In the genomic region with DNA sequence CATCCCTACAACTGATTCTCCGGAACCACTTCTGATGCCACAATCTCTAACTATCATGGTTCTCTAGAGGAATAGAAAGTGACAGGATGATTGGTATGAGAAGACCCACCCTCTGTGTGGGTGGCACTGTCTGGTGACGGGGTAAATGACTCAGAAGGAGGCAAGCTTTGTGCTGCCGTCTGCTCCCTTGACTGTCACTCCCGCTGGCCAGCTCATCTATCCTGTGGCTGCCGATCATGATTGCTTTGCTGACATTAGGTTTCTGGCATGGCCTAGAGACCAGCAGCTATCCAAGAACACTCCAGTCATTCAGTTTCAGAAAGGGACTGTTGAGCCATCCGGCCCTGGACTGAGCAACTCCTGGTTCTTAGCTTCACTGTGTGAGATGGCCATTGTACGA, we compare ENCODE assay signal across 25 mouse cellular contexts.
DNase-seq lines count a peak whose midpoint lies in the region; ATAC-seq lines count a peak whose summit lies in the region.
"Had no signal": no experiment of that assay in that cellular context is flagged by ENCODE, and none has a peak within 500 bp of the region (broad histone marks: within the 10 kb centered on the region; RNA-seq: fewer than 3 reads in every experiment).

No protein-coding gene starts in this region.

- peak; percentile 20 for DNase-seq in neural tube, embryonic 11.5 days (ENCODE audit: low spot score)
- DNase-seq in neural tube, embryonic 10.5 days (ENCODE audit: extremely low spot score, low spot score): no peak
- DNase-seq in Muller cell, postnatal 12 days (ENCODE audit: inconsistent ontology term): peak; percentile 74
- peak; percentile 6 for DNase-seq in brain, adult 2 months (ENCODE audit: low read depth, low spot score)
- no peak for DNase-seq in right cerebral cortex, postnatal 4 days
- DNase-seq: adrenal gland, adult 8-10 months; adrenal gland, postnatal 25 days; cerebellum, adult 18-20 months; cerebellum, adult 9-10 months; cerebellum, postnatal 25 days; gastrocnemius, postnatal 25 days; heart, adult 2 months; heart, postnatal 14 days had no signal

- no peak overlapping the region for H3K27ac ChIP-seq in neural tube, embryonic 11.5 days (ENCODE audit: low read depth, low read length)
- H3K27ac ChIP-seq in hindbrain, embryonic 12.5 days: no peak overlapping the region
- H3K27ac ChIP-seq: embryonic facial prominence, embryonic 12.5 days; embryonic facial prominence, embryonic 15.5 days; forebrain, embryonic 12.5 days; forebrain, embryonic 15.5 days; heart, adult 2 months; heart, embryonic 10.5 days; heart, embryonic 13.5 days; hindbrain, embryonic 13.5 days had no signal

- no peaks in the 10 kb centered on the region for H3K27me3 ChIP-seq in neural tube, embryonic 11.5 days (ENCODE audit: control insufficient read depth, insufficient read depth, low read length)
- peaks cover 5% of the 10 kb centered on the region; the same call in 1 of the 2 replicates for H3K27me3 ChIP-seq in hindbrain, embryonic 12.5 days
- H3K27me3 ChIP-seq: embryonic facial prominence, embryonic 12.5 days; embryonic facial prominence, embryonic 15.5 days had no signal

- H3K9ac ChIP-seq in neural tube, embryonic 11.5 days (ENCODE audit: low read length): no peak overlapping the region
- no peak overlapping the region for H3K9ac ChIP-seq in hindbrain, embryonic 12.5 days
- H3K9ac ChIP-seq: embryonic facial prominence, embryonic 12.5 days; embryonic facial prominence, embryonic 15.5 days; forebrain, embryonic 12.5 days; forebrain, embryonic 15.5 days; heart, embryonic 13.5 days; hindbrain, embryonic 13.5 days had no signal

- H3K36me3 ChIP-seq in neural tube, embryonic 11.5 days (ENCODE audit: control insufficient read depth, insufficient read depth, low read length): no peaks in the 10 kb centered on the region
- no peaks in the 10 kb centered on the region for H3K36me3 ChIP-seq in hindbrain, embryonic 12.5 days
- H3K36me3 ChIP-seq: embryonic facial prominence, embryonic 12.5 days; embryonic facial prominence, embryonic 15.5 days; forebrain, embryonic 12.5 days; forebrain, embryonic 15.5 days; heart, embryonic 10.5 days; heart, embryonic 13.5 days; hindbrain, embryonic 13.5 days had no signal

- no peak overlapping the region for H3K4me3 ChIP-seq in neural tube, embryonic 11.5 days (ENCODE audit: low read depth, low read length)
- H3K4me3 ChIP-seq in hindbrain, embryonic 12.5 days: no peak overlapping the region
- H3K4me3 ChIP-seq: embryonic facial prominence, embryonic 12.5 days; embryonic facial prominence, embryonic 15.5 days; erythroblast, embryonic 14.5 days; forebrain, embryonic 12.5 days; forebrain, embryonic 15.5 days; heart, adult 2 months; heart, embryonic 10.5 days; heart, embryonic 13.5 days; hindbrain, embryonic 13.5 days had no signal

- ATAC-seq in neural tube, embryonic 11.5 days (ENCODE audit: insufficient read depth, low FRiP score, low TSS enrichment): no peak
- ATAC-seq in hindbrain, embryonic 12.5 days (ENCODE audit: low FRiP score): no peak
- ATAC-seq: activated CD4-positive, CD25-positive, alpha-beta regulatory T cell, adult 4 months; CD4-positive, CD25-positive, alpha-beta regulatory T cell, adult 4 months; forebrain, embryonic 15.5 days; hindbrain, embryonic 16.5 days had no signal

- no peaks in the 10 kb centered on the region for H3K9me3 ChIP-seq in neural tube, embryonic 11.5 days (ENCODE audit: control insufficient read depth, low read length)
- no peaks in the 10 kb centered on the region for H3K9me3 ChIP-seq in hindbrain, embryonic 12.5 days (replicated peaks)
- H3K9me3 ChIP-seq: embryonic facial prominence, embryonic 12.5 days; embryonic facial prominence, embryonic 15.5 days; forebrain, embryonic 12.5 days; forebrain, embryonic 15.5 days; heart, embryonic 10.5 days; heart, embryonic 13.5 days; hindbrain, embryonic 13.5 days had no signal

- peaks cover 4% of the 10 kb centered on the region; the same call in 1 of the 2 replicates for H3K4me1 ChIP-seq in neural tube, embryonic 11.5 days (ENCODE audit: control insufficient read depth, insufficient read depth, low read length)
- H3K4me1 ChIP-seq in hindbrain, embryonic 12.5 days: peaks cover 17% of the 10 kb centered on the region

- 61% methylated on average over 7 of the region's 7 CpGs for WGBS in neural tube, embryonic 11.5 days
- 53% methylated on average over 7 of the region's 7 CpGs for WGBS in hindbrain, embryonic 12.5 days

- H3K4me2 ChIP-seq in neural tube, embryonic 11.5 days (ENCODE audit: low read depth): no peak overlapping the region
- no peak overlapping the region for H3K4me2 ChIP-seq in hindbrain, embryonic 12.5 days (replicated peaks)
- H3K4me2 ChIP-seq: embryonic facial prominence, embryonic 12.5 days; embryonic facial prominence, embryonic 15.5 days; forebrain, embryonic 12.5 days; forebrain, embryonic 15.5 days; heart, embryonic 13.5 days; hindbrain, embryonic 13.5 days had no signal

Comparison
In these comparisons a context has a peak if more than half of its experiments do, and no peak if none do; other contexts are left out.
1. DNase-seq: peak in neural tube, embryonic 11.5 days (single experiment), Muller cell, postnatal 12 days (single experiment) and brain, adult 2 months (single experiment); none in neural tube, embryonic 10.5 days (single experiment) and right cerebral cortex, postnatal 4 days (single experiment).